Mouse (Mus musculus) Patski (cell line): ENCODE data around the gene Tmem106a. TPM values are rescaled to one million over a fixed set of nuclear protein-coding genes. Genes with fewer than 3 reads are reported as not detected.
"Not testable (repeated sequence)": the region's sequence is repeated elsewhere in the genome, so short reads cannot be mapped to it uniquely, and the experiment has no call there.

Source experiments
- ATAC-seq: fragments of 100-300 bp; one replicate; pipeline ENCODE4 v1.8.0; 2021
- CTCF ChIA-PET: fragments of 350-600 bp; sonication (Branson Sonifier 250); formaldehyde crosslinking; loops from one replicate; lab custom pipeline; 2022; ENCODE audit warnings: inconsistent platforms; lab: Charles Lee
- POLR2A ChIA-PET: fragments of 350-600 bp; sonication (Branson Sonifier 250); formaldehyde crosslinking; loops from one replicate; lab custom pipeline; 2022; ENCODE audit warnings: antibody characterized with exemption, inconsistent platforms; lab: Charles Lee
- DNase-seq: peaks from one replicate; pipeline ENCODE4 v3.0.0-alpha.2; 2011; ENCODE audit warnings: low read depth, low spot score
- H3K27me3 ChIP-seq: fragments of 371-371 bp; one replicate; pipeline ENCODE4 v1.5.1; 2021
- CTCF ChIP-seq: fragments of 100-300 bp; IDR thresholded peaks from one replicate; pipeline ENCODE4 v1.5.1; 2021
- in situ Hi-C: fragments of 300-500 bp; cut with MboI; formaldehyde crosslinking; loops from 3 replicates; pipeline ENCODE4 v1.11.1; 2018; ENCODE audit warnings: low pct_unique_long_range_greater_than_20kb, mixed read lengths
- polyA plus RNA-seq: library from polyadenylated mRNA; unstranded; gene quantifications from one replicate; pipeline ENCODE4 v1.2.3, GENCODE M21; 2021

The Tmem106a gene
- polyA plus RNA-seq, 1 experiment from 2014 or later = 12.5 TPM

DNA sequence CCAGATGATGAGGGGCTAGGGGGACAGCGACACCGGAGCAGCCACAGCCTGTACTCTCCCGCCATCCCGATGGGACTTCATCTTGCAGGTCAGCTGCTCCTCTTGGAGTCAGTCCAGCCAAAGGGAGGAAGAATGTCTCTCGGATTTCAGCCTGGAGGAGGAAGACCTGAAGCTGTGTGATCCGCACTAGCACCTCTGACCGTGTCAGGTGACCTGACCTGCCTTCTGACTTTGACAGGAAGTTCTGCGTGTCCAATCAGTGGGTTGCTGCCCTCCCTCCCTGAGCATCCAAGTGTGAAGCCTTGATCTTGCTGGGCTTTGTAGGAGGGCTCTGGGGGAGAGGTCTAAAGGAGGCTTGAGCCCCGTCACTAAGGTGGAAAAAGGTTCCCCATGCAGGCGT is 53.6 kb downstream of the Tmem106a start:
- in situ Hi-C loops = no loop called here
- no peak for TF ChIP-seq CTCF
- DNase-seq (no peak), ATAC-seq (no peak)
- ChIA-PET POLR2A (interaction anchor here (0.6 to 0.7 kb wide), 2 partner anchors 20 to 226 kb away, joined by 3 read pairs; no protein-coding TSS in a partner anchor), CTCF (no interaction called here)
- H3K27me3 ChIP-seq = no peaks in the 10 kb centered on the region

DNA sequence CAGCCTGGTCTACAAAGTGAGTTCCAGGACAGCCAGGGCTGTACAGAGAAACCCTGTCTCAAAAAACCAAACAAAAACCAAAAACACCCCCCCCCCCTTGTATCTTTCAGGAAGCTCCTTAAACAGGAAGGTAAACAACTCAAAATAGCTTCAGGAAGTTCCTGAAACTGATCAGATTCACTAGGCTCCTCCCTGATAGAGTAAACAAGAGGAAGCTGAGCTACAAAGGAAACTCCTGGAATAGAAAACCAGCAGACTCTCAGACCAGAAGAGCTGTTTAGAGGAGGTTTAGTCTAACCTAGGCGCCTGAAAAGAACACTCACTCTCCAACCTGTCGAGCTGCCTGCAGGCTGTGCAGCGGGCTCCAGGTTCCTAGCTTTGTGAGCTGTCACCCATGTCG is 57.7 kb downstream of the Tmem106a start:
- no peak for TF ChIP-seq CTCF
- H3K27me3 ChIP-seq = no peaks in the 10 kb centered on the region
- CTCF ChIA-PET = interaction anchor here (0.9 to 1.7 kb wide), 3 partner anchors 9 to 92 kb away, joined by 3 to 5 read pairs (median 4); partner anchors contain the start of gene Rdm1
- no peak for DNase-seq
- in situ Hi-C loops = no loop called here
- no peak for ATAC-seq
- POLR2A ChIA-PET = interaction anchor here (0.6 to 1.0 kb wide), 3 partner anchors 12 to 84 kb away, joined by 3 read pairs; partner anchors contain the start of gene Rdm1

DNA sequence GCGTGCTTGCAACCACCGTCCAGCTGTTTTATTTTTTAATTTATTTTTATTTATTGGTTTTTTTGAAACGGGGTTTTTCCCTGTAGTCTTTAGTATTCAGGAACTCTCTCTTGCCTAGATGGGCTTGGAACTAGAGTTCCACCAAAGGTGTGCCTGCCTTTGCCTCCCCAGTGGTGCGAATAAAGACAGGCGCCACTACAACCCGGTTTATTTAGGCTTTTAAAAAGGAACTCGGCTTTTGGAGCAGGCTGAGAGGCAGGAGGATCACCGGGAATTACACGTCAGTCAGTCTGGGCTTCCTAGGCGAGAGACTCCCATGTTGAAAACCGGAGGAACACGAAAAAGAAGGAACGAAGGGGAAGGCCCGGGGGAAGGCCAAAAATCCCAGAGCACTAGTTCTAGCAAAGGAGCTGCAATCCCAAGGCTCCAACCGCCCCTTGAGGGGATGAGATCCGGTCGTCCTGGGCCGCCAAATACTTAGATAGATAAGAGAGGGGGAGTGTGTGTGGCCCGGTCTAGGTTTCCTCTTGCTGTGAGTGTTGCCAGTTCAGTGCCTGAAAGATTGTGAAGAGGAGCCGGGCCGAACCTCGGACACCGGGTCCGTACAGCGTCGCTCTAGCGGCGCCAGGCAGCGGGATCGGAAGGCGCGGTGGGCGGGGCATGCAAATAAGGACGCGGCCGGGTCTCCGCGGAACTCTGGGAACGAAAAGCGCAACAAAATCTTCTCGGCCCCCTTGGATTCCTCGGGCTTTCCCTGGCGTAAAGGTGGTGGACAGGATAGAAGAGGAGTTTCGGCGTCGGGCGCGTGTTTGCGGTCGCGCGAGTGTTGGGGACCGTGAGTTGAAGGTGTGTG is 59.0 kb downstream of the Tmem106a start:
- DNase-seq, POLR2A ChIA-PET, H3K27me3 ChIP-seq, in situ Hi-C loops, CTCF ChIA-PET, ATAC-seq: not testable (repeated sequence)

Other genes with a start within 250 kb of the Tmem106a start
- gene G6pc, start 214.7 kb upstream of the Tmem106a start, polyA plus RNA-seq = not detected
- gene Aarsd1, start 164.6 kb upstream of the Tmem106a start, polyA plus RNA-seq = 47.2 TPM
- gene Gm27029, start 157.4 kb upstream of the Tmem106a start, polyA plus RNA-seq = 7.6 TPM
- gene Rundc1, start 157.2 kb upstream of the Tmem106a start, polyA plus RNA-seq = 26.1 TPM
- gene Ptges3l, start 156.9 kb upstream of the Tmem106a start, polyA plus RNA-seq = 28.1 TPM
- gene Rpl27, start 139.9 kb upstream of the Tmem106a start, polyA plus RNA-seq = 391 TPM
- gene Ifi35, start 133.8 kb upstream of the Tmem106a start, polyA plus RNA-seq = 39.5 TPM
- 22.6 TPM for gene Rnd2, start 117.2 kb upstream of the Tmem106a start, polyA plus RNA-seq
- 202 TPM for gene Vat1, start 116.0 kb upstream of the Tmem106a start, polyA plus RNA-seq
- 9.4 TPM for gene Brca1, start 30.3 kb upstream of the Tmem106a start, polyA plus RNA-seq
- 120 TPM for gene Nbr1, start 30.1 kb upstream of the Tmem106a start, polyA plus RNA-seq
- gene Gm11634, start 17.0 kb downstream of the Tmem106a start, polyA plus RNA-seq = not detected
- 18.0 TPM for gene Rdm1, start 45.0 kb downstream of the Tmem106a start, polyA plus RNA-seq
- 9.7 TPM for gene Arl4d, start 83.3 kb downstream of the Tmem106a start, polyA plus RNA-seq
- 24.8 TPM for gene Dhx8, start 150.7 kb downstream of the Tmem106a start, polyA plus RNA-seq
- 51.2 TPM for gene Etv4, start 203.1 kb downstream of the Tmem106a start, polyA plus RNA-seq